Mouse (Mus musculus): Measurements from ENCODE around the gene Iqschfp.

The Iqschfp gene

DNA sequence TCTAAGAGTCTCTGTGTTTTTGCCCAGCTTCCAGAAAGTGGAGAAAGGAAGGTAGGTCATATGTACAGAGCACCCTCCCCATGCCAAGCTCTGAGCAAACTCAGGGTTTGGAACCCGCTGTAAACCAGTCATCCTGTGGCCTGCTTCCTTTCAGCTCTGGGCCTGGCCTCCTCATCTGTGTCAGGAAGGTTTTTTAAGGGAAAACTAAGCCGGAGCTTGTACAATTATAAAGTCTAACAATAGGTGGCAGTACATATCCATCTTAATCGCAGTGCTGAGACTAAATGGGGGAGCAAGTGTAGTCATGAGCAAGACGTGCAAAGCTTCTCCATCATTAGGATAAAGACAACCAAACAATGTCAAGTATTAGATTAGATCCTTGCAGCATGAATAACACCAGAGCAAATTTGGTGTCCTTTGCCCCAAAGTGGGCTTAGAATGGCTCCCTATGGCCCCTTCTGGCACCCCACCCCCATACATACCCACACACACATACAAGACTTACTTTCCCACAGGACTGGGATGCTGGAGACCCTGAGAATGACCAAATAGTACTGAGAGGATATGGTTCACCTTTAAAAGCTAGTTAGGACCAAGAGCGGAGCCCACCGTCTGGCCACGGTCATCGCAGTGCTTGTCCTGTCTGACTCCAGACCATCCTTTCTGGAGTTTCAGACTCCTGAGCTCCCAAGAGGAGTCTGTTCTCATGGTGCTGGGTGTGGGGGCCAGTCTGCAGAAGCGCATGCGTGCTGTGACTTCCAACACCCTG is 723.2 kb downstream of the Iqschfp start:
- DNase-seq, result peak; percentile 72

DNA sequence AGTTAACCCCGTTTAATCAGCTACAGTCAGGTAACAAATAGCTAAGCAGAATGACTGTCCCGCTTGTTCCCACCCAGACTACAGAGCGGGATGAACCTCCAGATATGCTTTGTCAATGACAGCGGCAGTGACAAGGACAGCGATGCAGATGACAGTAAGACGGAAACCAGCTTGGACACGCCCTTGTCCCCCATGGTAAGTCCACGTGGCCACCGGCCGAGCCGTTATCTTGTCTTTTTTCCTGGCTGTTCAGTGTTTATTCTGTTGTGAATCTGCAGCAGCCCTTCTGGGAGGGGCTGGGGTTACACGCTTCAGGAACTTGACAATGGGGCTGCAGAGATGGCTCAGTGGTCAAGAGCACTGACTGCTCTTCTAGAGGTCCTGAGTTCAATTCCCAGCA is 724.3 kb downstream of the Iqschfp start:
- DNase-seq, result no peak

DNA sequence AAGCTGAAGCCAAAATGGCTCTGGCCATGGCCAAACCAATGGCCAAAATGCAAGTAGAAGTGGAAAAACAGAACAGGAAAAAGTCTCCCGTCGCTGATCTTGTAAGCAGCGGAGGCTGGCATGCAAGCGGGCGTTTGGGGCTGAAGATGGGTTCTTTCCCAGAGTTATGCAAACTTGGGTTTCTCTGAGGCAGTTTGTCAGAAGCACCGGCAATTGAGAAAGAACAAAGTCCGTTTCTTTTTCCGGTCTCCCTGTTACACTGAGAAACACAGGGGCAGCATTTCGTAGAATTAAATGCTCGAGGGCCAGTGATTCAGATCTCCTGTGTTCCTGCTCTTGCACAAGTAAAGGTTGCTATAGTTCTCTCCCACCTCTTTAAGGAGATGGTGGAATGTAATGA is 725.7 kb downstream of the Iqschfp start:
- DNase-seq, result no peak

DNA sequence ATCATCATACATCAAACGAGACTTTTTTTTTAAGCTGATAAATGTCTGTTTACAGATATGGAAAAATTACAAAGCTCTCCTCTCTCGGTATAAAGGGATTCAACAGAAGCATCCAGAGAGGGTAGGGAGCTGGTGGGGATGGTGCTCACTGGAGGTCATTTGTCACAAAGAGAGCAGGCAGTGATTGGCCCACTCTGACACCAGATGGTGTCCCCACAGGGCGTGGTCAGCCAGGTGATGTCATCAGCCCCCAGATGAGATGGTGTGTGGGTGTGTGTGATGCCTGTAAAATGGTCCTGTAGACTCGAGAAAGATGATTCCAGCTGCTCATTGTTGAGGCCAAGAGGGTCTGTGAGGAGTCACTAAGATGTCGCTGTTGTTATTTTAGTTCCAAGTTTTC is 727.1 kb downstream of the Iqschfp start:
- peak; percentile 48 for DNase-seq

DNA sequence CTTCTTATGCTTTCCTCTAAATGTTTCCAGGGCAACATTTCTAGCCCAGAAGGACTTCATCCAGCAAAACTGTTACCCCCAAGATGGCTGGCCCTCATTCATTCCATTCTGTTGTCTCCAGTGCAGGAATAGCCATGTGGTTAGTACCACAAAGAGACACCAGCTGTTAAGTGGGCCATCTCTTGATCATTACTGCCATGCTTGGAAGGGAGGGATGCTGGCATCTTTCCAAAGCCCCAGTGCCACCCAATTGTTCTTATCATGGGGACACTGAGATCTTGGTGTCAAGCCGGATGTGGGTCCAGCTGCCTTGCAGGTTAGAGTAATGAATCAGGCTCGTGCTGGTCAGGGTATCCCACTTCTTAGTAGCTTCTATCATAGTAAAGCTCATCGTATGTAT is 729.9 kb downstream of the Iqschfp start:
- peak; percentile 15 for DNase-seq

DNA sequence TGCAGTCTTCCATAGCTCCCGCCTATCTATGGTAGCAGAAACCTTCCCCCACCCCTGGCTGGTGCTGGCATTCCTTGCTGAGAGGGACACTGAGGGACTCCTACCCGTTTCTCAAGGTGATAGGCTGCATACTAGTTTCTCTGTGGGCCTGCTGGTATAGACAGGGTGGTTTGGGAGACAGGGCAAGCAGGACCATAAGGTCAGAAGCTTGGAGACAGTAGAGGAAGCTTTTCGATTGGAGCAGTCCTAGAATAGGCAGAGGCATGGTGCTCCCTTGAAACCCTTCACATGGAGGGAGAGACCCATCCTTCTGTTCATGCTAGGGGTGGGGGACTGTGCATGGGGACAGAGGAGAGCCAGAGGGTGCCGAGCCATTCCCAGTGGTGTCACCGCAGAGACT is 731.0 kb downstream of the Iqschfp start:
- peak; percentile 7 for DNase-seq

DNA sequence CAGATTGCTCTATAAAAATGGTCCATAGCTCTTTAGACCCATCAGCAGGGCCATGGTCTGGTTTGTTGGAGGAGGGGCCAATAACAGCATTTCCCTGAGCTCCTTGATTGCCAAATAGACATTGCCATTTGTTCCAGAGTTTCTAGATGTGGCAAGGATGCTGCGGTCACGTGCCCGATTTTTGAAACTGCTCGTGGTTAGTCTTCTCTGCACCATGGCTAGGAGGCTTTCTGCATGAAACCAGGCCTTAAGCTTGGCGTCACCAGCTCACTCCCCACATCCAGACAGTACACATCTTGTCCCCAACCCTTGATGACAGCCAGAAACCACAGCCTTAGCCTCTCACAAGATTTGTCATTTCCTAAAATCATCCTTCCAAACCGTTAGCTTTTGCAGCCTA is 732.4 kb downstream of the Iqschfp start:
- peak; percentile 7 for DNase-seq

DNA sequence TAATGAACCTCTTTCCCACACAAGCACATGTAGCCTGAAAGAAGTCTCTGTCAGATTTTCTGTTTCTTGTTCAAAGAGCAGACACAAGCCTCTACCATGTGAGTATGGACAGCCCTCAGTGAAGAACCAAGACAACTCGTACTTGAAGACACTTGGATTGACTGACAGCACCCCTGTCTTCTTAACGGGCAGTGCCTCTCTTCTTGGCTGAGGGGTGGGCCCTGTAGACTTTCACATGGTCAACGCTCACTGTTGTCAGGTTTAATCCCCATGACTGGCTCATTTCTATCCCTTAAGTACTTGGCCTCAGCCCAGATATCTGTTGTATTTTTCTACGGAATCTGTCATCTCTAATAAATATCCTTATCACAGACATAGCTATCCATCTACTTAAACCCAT is 738.2 kb downstream of the Iqschfp start:
- DNase-seq, result peak; percentile 16

DNA sequence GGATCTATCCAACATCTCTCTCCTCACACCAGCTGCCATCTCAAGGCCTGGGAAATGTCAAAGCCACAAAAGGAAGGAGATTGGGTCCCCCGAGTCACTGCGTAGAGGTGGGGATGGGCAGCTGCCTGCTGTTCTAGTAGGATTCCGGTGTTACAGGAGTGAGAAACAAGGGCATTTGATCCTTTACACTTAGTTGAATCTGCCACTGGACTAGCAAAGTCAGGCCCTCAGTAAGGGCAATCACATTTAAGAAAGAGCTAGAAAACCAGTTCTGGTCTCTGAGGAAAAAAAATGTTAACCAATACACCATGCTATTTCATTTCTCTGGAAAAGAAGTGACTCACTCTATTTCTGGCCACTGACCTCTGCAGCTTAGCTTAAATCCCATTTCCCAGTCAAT is 738.8 kb downstream of the Iqschfp start:
- DNase-seq, result peak; percentile 4

DNA sequence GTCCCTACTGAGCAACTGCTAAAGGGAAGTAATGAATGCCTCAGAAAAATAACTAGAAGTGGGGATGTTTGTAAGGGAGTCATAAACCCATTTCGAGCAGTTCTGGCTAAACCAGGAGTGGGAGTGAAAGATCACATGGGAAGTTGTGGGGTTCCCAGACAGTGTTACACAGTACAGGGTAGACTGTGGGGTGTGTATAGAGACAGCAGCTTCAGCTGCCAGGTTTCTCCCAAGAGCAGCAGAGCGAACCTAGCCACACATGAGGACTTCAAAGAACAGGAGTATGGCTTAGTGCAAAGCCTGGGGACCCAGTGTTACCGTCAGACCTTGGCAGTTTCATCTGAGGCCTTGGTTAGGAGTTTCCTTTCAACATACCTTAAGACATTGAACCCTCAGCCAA is 740.7 kb downstream of the Iqschfp start:
- DNase-seq, result no peak

DNA sequence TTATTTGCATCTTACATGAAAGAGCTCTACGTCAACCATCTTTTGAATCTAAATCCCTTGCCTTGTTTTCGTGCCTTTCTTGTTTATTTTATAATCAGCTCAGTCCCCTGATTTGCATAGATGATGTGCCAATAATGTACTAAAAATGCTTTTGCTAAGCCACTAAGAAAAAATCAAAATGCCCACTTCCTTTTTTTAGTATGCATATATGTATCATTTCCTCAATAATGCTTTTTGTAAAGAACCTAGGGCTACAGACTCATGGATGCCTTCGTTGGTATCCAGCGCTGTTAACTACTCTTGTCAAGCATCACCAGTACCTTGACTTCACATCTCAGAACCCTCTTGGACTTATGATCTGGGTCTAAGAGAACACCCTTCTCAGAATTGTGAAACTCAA is 741.5 kb downstream of the Iqschfp start:
- DNase-seq, result no peak

DNA sequence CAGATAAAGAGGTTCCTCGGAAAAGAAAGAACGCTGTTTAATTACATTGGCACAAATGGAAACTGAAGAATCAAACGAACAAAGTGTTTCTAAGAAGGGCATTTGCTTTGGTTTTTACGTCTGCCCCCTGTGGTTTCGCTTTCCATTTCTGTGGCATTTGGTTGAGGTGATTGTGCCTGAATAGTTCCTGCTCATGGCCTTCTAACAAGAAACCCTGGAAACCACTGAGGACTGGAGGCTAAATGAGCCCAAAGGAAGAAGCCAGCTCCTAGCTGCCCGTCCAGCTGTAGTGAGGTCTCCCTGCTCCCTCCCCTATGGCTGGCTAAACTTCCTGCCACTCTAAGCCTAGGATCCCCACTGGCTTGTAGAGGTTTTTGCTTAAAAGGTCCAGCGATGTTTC is 745.9 kb downstream of the Iqschfp start:
- no peak for DNase-seq

DNA sequence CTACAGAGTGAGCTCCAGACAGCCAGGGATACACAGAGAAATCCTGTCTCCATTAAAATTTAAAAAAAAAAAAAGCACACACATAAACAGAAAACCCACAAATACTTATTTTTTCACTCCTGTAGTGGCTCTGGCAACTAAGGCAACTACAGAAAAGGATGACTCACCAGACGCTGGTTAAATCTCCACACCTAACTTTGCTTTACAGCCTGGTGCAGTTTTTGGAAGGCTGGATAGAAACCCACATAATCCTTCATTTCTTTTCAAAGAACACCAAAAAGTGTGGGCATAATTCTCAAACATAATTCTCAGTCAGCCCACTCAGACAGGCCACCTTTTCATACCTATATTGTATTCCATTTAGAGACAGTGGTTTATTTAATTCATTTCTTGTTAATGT is 746.7 kb downstream of the Iqschfp start:
- no peak for DNase-seq

DNA sequence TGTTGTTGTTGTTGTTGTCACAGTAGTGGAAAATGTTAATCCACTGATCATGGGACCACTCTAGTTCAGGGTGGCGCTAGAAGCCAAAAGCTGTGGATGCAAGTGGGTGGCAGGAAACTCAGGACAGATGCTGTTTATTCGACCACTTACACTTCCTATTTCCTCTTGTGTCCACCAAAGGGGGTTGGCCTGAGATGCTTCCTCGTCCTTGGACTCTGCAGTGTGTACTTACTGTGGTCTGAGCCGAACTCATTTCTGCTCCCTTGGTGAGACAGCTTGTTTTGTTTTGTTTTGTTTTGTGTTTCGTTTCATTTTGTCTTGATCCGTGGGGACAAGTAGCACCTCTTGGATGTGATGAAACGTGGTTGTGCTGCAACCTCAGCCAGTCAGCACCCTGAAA is 750.9 kb downstream of the Iqschfp start:
- DNase-seq, result no peak

DNA sequence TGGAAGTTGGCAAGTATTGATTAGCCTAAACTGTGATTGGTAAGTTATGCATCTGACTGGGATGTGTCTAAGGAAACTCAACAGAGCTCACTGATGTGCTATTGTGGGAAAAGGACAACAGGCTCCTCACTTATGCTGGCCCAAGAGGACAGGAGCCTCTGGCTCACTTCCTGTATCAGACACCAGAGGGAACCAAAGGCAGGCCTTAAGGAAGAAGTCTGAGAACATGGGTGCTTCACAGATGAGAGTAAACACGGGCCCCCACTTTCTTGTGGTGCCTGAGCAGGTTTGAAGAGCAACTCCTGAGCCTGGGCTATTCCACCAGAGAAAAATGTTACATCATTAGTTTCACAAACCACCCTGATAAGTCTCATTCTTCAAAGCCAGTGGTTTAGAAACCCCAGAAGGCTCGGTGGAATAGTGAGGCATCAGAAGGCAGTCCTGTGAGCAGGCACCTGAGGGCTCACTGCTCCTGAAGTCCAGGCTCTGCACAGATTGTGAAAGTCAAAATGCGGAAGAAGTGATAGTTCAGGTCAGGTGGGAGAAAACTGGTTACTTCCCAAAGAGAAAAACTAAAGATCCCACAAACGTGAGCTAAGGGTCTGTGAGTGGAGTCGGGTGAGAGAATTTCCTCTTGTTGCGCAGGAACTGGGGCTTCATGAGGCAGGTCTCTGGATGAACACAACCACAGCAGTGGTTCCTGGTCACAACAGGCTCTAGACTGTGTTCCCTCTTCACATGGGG is 754.5 kb downstream of the Iqschfp start:
- no peak for DNase-seq

DNA sequence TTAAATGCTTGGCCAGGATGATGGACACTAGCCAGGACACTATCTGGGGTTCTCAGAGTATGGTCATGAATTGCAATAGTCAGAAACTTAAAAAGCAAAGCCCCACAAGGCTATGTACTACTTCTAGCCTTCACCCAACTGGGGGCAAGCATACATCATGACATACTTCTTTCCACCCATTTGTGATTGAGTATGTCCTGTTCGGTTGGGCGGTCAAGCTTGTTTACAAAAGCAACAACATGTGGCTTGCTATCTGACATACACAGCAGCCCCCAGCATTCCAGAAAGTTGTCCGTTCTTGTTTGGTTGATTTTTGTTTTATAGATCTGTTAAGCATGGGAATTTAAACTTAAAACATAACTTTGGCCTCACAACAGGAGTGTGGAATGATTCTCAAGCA is 755.2 kb downstream of the Iqschfp start:
- DNase-seq, result no peak

DNA sequence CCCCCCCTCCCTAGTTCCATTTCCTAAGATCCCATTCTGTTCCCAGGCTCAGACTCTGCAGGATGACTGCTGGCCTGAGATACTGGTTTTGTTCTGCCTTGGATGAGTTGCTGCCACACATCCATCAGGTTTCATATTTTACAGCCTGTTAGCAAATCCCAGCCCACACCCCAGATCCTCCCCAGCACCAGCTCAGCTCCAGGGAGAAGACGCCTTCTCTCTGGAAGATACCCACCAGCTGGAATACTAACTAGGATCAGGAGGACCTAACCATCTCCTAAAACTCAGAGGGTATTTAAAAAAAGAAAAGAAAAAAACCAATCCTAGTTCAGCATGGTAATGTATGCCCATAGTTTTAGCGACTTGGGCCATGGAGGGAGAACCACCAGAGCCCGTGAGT is 758.2 kb downstream of the Iqschfp start:
- no peak for DNase-seq

DNA sequence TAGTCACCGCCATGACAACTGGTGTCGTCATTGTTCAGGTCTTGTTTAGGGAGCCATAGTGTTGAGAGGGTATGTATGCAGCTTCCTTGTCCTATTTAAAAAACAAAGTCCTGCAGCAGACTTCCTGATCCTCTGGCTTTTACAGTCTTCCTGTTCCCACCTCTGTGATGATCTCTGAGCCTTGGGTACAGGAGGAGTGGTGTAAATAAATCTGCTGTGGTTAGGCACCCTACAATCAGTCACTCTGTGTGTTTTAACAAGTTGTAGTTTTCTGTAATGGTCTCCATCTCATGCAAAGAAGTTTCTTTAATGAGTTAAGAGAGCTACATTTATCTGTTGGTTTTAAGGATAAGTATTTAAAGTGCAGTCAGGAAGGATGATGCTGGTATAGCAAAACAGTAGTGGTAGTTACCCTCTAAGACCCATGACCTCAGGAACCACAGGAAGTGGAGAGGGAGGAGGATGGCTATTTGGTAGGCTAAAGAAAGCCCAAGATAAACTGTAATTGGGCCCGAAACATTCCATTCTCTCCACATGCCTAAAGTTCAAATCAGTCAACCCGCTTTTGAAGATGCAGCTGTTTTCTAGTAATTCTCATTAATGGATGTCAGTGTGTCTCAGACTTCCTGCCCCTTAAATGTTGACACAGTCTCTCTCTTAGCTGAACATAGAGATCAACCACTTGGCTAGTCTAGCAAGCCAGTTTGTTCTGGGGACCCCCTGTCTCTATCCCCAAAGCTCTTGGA is 764.7 kb downstream of the Iqschfp start:
- DNase-seq, result no peak

DNA sequence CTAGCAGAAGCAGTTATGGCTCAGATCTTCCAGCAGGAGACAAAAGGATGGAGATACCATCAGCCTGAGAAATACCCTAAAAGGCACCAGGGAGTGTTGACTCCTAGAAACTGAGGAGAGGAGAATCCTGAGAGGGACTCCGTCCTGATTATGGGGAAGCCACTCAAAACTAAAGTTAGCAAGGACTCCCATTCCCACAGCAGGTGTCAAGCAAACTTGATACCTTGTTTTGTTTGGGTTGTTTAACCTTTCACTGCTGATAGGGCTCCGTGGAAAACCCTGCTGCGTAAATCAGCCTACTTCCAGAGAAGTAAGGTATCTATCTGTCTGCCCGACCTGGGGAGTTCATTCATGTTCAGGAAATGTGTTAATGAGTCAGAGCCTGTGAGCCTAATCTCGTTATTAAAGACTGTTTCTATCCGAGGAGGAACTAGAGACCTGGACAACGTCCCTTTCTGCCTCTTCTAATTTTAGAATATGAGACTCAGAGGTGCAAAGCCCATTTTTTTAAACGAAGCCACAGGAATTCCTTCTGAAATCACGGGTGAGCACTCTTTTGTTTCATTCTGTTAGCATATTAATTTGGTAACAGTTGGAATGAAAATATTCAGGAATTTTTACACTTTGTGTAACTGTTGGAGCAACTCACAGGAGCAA is 765.7 kb downstream of the Iqschfp start:
- DNase-seq, result no peak

DNA sequence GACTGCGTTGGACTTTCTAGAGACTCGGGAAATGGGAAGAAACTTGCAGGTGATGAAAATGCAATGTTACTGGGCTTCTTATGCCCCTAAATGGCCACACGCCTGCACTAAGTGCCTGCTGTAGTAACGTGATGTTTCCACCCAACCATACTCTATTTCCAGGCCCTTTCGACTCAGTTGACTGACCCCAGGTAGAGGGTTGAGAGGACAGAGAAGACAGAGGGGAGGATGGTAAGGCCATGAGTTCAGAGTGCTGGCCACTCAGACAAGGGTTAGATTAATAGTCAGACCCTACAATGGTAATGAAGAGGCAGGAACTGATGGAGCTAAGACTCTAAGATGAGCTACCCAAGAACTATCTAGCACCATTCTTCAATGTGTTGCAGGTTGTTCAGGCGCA is 768.0 kb downstream of the Iqschfp start:
- no peak for DNase-seq

DNA sequence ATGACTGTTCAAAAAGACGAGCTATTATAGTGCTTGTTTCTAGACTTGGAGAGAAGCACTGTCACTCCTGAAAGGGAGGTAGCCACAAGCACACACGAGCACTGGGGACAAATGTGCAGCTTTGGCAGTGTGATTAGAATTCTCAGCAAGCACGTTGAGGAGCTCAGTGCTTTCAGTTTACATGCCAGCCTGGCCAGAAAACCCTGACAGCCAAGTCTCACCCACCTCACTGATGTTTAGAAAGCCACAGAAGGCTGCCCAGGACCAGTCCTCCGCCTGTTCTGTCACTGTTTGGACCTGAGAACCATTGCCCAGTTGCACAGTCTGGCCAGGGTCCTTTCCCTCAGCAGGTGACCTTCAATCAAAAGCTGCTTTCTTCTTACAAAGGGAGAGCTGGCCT is 768.5 kb downstream of the Iqschfp start:
- no peak for DNase-seq

DNA sequence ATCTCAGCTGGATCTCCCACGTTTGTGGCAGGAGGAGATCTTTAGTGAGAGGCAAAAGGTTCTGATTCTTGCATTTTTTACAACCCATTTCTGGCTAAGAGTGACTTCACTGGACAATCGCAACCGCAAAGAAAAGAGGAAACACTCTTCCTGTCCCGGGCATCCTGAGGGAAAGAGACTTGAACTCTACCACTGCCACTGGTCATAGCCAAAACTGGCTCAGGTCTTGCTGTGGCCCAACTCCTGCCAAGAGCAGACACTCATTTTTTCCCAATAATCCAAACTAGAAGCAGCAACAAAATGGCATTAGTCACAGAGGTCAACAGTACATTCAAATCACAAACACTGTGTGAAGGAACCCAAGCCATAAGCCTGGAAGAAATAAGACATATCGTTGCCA is 770.4 kb downstream of the Iqschfp start:
- DNase-seq, result no peak

DNA sequence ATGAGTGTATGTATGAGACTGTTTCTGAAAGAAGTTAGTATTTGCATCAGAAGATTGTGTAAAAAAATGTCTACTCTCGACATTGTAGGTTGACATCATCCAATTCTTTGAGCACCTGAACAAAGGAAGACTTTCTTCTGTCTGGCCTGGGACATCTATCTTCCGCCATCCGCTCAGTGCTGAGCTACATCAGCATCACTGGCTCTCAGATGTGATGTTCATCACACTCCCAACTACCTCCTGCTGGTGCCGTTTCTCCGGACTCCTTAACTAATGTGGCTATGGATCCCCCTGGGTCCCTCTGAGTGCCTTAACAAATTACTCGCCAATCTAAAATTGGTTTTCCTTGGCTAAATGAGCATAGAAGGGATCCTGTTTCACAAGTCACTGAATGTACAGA is 772.3 kb downstream of the Iqschfp start:
- no peak for DNase-seq

Measured in cerebellum, adult 9-10 months (tissue).